Mouse (Mus musculus) lung, adult 2 months (tissue): Measurements from ENCODE around the gene Golph3l. TPM values are rescaled to one million over a fixed set of nuclear protein-coding genes. Genes with fewer than 3 reads are reported as not detected.
"Not testable (repeated sequence)": the region's sequence is repeated elsewhere in the genome, so short reads cannot be mapped to it uniquely, and the experiment has no call there.

Source experiments
- DNase-seq: peaks from one replicate; pipeline ENCODE4 v3.0.0; 2022
- H3K4me1 ChIP-seq: fragments of 200-500 bp; 2 replicates; pipeline ENCODE4 v1.6.1; 2011; ENCODE audit warnings: low read length; ENCODE audit not compliant: control insufficient read depth, insufficient read depth
- H3K4me3 ChIP-seq: fragments of 200-500 bp; replicated peaks from 2 replicates; pipeline ENCODE3; 2011; ENCODE audit warnings: low read depth, mild to moderate bottlenecking, control low read depth, low read length; ENCODE audit errors: extremely low read depth
- CTCF ChIP-seq: fragments of 200-500 bp; IDR thresholded peaks from 2 replicates; pipeline ENCODE4 v1.5.1; 2011; ENCODE audit warnings: mild to moderate bottlenecking, low read length, control low read depth; ENCODE audit not compliant: insufficient read depth
- POLR2A ChIP-seq: fragments of 200-500 bp; IDR thresholded peaks from 2 replicates; pipeline ENCODE4 v1.6.1; 2011; ENCODE audit warnings: low read depth, mild to moderate bottlenecking, control low read depth, low read length, borderline replicate concordance; ENCODE audit errors: extremely low read depth
- WGBS: fragments of 180-500 bp; shearing (Covaris S2); methylation state at CpG from one replicate; pipeline ENCODE4 v1.1.7; 2018; 5-methylcytosine and 5-hydroxymethylcytosine counted together
- polyA plus RNA-seq: library from polyadenylated mRNA; depleted of rRNA; stranded (reverse); fragments of >200 nt; gene quantifications from 2 replicates; pipeline ENCODE4 v1.2.3, GENCODE M21; 2012

The Golph3l gene
- polyA plus RNA-seq, 1 experiment, result 10.0 TPM

- no peak for TF ChIP-seq CTCF
- no peak for TF ChIP-seq POLR2A
- peak; percentile 6 for DNase-seq
- 48% methylated on average over 2 of the region's 2 CpGs for WGBS
- no peak overlapping the region for H3K4me3 ChIP-seq
- H3K4me1 ChIP-seq, result no peaks in the 10 kb centered on the region
Measured at GRCm38 (mm10) chr3:95561826-95562225, 26.9 kb upstream of the Golph3l start.

GRCm38 (mm10) chr3:95569585-95569984, 19.1 kb upstream of the Golph3l start:
- 93% methylated on average over 3 of the region's 3 CpGs for WGBS
- TF ChIP-seq POLR2A, result no peak
- no peak for TF ChIP-seq CTCF
- no peak overlapping the region for H3K4me3 ChIP-seq
- DNase-seq, result no peak
- no peaks in the 10 kb centered on the region for H3K4me1 ChIP-seq

GRCm38 (mm10) chr3:95587754-95588603, 755 bp upstream of the Golph3l start:
- 39% methylated on average over 8 of the region's 8 CpGs for WGBS
- no peak for TF ChIP-seq POLR2A
- TF ChIP-seq CTCF, result no peak
- H3K4me1 ChIP-seq, result no peaks in the 10 kb centered on the region; the same call in 1 of the 2 replicates
- H3K4me3 ChIP-seq, result peak overlapping the region; percentile 58
- DNase-seq, result no peak

- TF ChIP-seq CTCF, result no peak
- no peak for TF ChIP-seq POLR2A
- H3K4me3 ChIP-seq, result no peak overlapping the region
- no peak for DNase-seq
- no peaks in the 10 kb centered on the region; the same call in 1 of the 2 replicates for H3K4me1 ChIP-seq
Measured at GRCm38 (mm10) chr3:95598734-95599133, 10.0 kb downstream of the Golph3l start.

GRCm38 (mm10) chr3:95601287-95601686, 12.6 kb downstream of the Golph3l start:
- H3K4me1 ChIP-seq, result no peaks in the 10 kb centered on the region; the same call in 1 of the 2 replicates
- H3K4me3 ChIP-seq, result no peak overlapping the region
- 55% methylated on average over 3 of the region's 3 CpGs for WGBS
- TF ChIP-seq POLR2A, result no peak
- no peak for TF ChIP-seq CTCF
- no peak for DNase-seq

- Histone ChIP-seq H3K4me1 (no peaks in the 10 kb centered on the region; the same call in 1 of the 2 replicates), H3K4me3 (no peak overlapping the region)
- 65% methylated on average over 3 of the region's 3 CpGs for WGBS
- no peak for TF ChIP-seq POLR2A
- TF ChIP-seq CTCF, result no peak
- peak; percentile 22 for DNase-seq
Measured at GRCm38 (mm10) chr3:95606096-95606495, 17.4 kb downstream of the Golph3l start.

- TF ChIP-seq POLR2A, result no peak
- no peak for TF ChIP-seq CTCF
- DNase-seq, result no peak
- 57% methylated on average over 3 of the region's 3 CpGs for WGBS
Measured at GRCm38 (mm10) chr3:95609195-95609594, 20.5 kb downstream of the Golph3l start.

GRCm38 (mm10) chr3:95613996-95614395, 25.3 kb downstream of the Golph3l start:
- no peak for TF ChIP-seq CTCF
- TF ChIP-seq POLR2A, result no peak
- H3K4me3 ChIP-seq, result no peak overlapping the region
- DNase-seq, result no peak
- WGBS, result 97% methylated on average over 1 of the region's 1 CpGs
- H3K4me1 ChIP-seq, result no peaks in the 10 kb centered on the region

More at GRCm38 (mm10) chr3:95609195-95609594, 20.5 kb downstream of the Golph3l start:
- Histone ChIP-seq H3K4me3 (no peak overlapping the region), H3K4me1 (no peaks in the 10 kb centered on the region)

- Histone ChIP-seq H3K4me1 (no peaks in the 10 kb centered on the region), H3K4me3 (no peak overlapping the region)
- no peak for DNase-seq
- no peak for TF ChIP-seq POLR2A
- no peak for TF ChIP-seq CTCF
- 34% methylated on average over 1 of the region's 1 CpGs for WGBS
Measured at GRCm38 (mm10) chr3:95618511-95618910, 29.8 kb downstream of the Golph3l start.

GRCm38 (mm10) chr3:95621241-95621640, 32.5 kb downstream of the Golph3l start:
- 91% methylated on average over 1 of the region's 1 CpGs for WGBS
- no peak for DNase-seq

GRCm38 (mm10) chr3:95622421-95622820, 33.7 kb downstream of the Golph3l start:
- DNase-seq, H3K4me3 ChIP-seq, H3K4me1 ChIP-seq: not testable (repeated sequence)
- WGBS, result 95% methylated on average over 20 of the region's 20 CpGs

More at GRCm38 (mm10) chr3:95621241-95621640, 32.5 kb downstream of the Golph3l start:
- Histone ChIP-seq H3K4me3 (no peak overlapping the region), H3K4me1 (peaks cover 2% of the 10 kb centered on the region; the same call in 1 of the 2 replicates)
- TF ChIP-seq CTCF, result no peak
- TF ChIP-seq POLR2A, result no peak
